Mouse (Mus musculus) urinary bladder, postnatal 14 days (tissue): ENCODE data around the gene Acadm.

Experiments
- DNase-seq: peaks from one replicate; pipeline ENCODE4 v3.0.0; 2021; ENCODE audit warnings: low spot score

Acadm gene

DNA sequence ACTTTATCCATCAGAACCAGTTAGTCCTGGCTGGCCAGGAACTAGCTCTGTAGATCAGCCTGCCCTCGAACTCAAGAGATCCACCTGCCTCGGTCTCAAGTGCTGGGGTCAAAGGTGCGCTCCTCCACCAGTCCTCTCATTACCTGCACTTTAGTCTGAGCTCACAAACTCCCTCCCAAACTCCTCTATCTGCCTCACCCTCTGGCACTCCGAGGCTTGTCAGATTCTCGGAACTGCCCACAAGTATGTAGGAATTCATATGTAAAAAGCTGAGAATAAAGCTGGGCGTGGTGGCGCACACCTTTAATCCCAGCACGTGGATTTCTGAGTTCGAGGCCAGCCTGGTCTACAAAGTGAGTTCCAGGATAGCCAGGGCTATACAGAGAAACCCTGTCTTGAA, 3.9 kb downstream of the Acadm start:
- no peak for DNase-seq

DNA sequence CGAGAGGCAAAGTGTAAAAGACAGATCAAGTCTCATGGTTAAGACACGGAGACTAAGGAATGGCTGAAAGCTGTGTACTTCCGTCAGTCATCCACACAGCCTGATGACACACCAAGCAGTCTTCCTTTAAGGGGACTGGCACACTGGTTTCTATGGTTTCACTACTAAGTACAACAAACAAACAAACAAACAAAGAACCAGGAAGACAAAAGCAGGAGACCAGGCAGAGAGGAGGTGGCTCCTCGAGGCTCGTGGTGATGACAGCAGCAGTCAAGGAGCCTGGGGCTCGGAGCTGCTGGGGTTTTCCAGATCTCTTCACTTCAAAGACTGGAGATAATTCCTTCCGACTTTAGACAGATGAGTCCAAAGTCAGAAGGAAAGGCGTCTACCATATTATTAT, 4.4 kb downstream of the Acadm start:
- DNase-seq, result no peak

DNA sequence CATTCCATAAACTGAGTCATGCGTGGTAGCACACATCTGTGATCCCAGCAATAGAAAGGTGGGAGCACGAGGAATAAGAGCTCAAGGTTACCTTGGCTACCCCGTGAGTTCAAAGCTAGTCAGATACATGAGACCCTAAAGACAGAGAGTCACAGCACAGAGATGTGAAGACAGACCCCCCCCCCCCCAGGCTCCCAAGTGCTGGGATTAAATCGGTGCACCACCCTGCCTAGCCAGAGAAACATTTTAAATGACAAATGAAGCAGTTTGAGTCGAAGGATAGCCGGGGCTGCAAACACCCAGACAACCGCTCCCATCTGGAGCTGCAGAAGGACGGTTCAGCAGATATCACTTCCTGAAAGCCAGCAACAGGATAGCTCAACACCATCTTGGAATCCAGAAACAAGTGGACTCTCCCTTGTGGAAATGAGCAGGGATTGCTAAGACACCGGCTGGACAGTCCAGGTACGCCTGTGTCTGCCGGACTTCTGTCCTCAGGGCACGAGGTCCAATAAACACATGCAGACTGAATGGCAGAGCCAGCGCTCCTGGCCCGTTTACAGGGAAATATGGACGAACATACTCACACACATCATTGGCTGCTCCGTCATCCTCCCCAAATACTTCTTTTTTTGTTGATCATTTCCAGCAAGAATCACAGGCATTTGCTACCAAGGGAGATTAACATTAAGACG, 7.2 kb downstream of the Acadm start:
- DNase-seq, result no peak

DNA sequence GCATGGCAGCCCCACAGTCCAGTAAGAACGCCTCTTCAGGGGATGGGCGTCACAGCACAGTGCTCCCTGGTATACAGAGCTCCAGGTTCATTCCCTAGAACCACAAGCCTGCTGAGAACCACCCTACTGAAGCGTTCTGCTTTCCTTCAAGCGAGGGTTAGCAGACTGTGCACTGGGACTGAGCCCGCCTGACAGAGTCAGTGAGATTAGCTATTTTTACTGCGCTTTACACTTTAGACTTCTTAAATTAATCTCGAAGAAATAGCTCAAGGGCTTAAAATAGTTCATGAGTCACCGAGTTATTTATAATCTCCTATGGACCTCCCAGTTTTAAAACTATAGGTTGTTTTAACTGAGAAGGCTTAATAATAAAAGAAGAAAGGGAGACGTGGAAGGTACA, 8.6 kb downstream of the Acadm start:
- DNase-seq, result no peak

DNA sequence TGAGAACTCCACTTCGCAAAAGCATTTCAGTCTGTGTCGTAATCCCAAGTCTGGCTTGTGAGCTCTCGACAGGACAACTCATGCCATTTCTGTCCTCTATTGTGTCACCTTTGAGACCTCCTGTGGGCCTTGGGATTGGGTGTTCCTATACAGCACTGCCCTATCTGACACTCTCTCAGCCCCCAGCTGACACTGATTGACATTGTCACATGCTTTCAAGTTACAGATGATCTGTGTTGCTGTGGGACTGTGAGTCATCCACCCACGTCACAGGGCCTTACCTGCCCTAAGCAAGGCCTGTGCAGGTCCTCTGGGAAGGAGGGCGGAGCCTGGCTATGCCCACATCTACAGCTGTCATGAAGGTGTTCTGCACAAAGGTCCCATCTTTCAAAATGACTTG, 12.0 kb downstream of the Acadm start:
- no peak for DNase-seq

DNA sequence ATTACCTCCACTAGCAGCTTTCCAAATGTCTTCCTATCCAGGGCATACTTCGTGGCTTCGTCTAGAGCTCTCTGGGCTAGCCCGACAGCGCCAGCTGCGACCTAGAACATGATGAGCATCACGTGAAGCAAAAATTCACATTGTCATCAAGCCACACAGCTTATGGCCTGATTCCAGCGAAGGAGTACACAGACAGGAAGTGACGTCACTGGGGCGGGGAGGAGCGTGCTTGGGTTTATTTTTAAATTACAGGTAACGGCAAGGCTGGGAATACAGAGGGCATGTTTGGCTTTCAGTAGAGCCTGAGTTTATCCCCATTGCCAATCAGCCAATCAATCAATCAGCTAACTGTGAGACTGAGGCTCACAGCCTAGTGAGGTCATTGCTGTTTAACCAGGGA, 14.9 kb downstream of the Acadm start:
- DNase-seq, result no peak

DNA sequence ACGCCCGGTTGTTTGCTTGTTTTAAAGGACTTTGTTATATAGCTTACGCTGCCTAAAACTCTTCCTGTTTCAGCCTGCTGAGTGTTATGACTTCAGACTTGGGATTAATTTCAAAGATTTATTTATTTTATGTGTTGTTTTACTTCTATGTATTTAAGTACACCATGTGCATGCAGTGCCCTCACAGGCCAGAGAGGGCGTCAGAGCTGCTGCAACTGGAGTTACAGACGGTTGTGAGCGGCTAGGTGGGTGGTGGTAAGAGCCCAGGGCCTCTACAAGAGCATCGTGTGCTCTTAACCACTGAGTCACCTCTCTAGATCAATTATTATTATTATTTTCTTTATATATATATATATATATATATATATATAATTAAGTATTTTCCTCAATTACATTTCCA, 18.1 kb downstream of the Acadm start:
- DNase-seq, result no peak

DNA sequence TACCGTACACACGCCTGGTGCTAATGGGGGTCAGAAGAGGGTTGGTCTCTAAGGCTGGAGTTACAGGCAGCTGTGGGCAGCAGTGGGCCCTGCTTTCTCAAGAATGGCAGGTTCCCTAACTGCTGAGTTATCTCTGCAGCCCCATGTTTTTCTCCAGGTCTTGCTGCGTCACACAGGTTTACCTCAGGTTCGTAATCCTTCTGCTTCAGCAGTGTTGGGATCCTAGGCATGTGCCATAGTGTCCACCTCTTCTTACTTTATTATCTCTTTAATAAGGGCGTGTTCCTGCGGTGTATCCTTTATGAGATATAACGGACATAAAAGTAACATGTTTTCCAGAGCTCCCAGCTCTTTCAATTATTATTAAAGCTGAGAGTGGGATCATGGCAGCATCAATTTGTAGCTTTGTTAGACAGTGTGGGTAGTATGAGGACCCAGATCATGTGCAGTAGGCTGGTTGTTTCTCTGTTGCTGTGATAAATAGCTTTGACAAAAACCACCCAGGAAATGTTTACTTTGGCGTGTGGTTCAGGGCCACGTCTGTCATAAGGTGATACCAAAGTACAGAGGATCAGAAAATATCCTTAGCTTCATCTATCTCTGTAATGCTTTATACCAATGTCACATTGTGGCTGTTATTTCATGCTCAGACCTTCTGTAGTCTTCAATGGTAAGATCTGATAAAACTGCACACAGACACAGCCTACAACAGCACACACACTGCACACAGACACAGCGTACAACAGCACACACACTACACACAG, 23.1 kb downstream of the Acadm start:
- DNase-seq, result no peak

DNA sequence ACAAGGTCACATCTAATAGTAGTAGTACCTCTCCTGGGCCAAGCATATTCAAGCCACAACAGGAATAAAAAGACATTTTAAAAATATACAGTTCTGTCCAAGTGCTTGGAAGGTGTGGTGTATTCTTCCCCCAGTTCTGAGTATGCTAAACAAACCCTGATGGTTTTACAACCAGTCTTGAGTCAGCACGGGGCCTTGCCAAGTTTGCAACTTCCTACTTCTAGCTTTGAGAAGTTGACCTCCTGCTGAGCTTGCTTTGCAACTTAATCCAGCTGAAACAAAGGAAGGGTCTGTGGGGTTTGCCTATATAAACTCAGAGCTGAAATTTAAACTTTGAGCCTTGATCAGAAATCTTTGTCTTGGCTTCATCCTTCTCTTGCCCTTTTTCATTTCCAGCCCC, 27.2 kb downstream of the Acadm start:
- DNase-seq, result peak; percentile 47

DNA sequence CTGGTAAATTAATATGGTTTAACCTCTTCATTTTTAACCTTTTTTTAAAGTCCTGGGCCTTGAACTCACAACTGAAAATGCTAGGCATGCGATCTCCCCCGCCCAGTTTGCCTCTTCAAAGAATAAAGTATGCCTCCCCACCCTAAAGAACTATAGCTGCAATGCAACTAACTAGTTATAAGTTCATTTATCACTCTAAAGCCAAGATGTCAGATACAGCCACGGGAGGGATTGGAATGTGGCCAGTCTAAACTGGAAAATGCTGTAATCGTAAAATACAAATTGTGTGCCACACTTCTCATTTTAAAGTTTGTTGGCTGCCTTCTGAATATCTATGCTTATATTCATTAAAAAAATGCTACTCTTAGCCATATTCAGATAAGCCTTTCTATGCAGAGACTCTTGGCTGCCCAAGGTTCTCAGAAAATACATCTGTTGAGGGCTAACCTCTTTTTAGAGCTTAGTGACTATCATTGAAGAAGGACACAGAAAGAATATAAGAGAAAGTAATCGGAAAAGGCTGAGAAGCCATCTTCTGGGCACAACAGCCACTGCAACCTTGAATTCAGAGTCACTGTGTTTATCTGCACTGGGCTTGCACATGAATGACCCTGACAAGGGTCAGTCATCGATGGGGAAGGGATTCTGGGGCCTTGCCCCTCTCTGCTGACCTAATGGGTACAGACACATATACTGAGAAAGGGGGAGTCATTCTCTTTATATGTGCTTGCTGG, 30.8 kb downstream of the Acadm start:
- no peak for DNase-seq

DNA sequence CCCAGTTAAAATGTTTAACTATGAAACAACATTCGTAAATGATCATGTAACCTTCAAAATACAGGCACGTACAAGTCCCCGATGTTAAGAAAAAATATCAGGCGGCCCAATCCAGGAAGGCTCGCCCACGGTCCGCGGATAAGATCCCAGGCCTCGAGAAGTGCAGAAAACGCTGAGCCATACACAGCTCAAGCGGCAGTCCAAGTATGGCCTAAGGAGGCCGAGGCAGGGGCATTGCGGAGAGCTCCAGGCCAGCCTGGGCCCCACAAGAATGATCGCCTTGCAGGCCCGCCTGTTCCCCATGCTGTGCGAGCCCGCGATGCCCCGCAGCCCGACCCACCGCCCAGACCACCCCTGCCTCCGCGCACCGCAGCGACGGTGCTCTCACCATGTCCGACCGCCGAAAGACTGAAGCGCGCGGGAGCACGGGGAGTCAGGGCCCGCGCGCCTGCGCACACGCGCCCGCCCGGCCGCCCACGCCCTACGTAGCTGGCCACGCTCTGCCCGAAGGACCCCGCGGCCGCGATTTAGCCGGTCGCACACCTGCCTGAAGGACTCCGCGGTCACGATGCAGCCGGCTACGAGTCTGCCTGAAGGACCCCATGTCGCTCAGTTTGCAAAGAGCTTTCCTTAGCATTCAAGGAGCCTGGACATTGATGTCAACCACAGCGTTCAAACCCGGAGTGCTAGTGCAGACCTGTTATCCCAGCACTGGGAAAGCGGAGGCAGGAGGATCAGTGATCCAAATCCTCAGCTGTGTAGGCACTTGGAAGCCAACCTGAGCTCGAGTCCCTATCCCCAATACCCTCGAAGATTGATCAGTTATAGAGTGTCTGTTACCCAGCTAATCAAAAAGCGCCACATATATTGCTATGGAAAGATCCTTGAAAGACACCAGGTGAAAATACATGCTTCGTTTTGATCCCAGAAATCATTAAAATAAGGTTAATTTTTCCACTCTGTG, 31.6 kb downstream of the Acadm start, which contains the start of gene Rabggtb:
Gene Rabggtb (minus strand): TSS at position 464 of the 964 bp plus-strand sequence.
- peak; percentile 95 for DNase-seq

DNA sequence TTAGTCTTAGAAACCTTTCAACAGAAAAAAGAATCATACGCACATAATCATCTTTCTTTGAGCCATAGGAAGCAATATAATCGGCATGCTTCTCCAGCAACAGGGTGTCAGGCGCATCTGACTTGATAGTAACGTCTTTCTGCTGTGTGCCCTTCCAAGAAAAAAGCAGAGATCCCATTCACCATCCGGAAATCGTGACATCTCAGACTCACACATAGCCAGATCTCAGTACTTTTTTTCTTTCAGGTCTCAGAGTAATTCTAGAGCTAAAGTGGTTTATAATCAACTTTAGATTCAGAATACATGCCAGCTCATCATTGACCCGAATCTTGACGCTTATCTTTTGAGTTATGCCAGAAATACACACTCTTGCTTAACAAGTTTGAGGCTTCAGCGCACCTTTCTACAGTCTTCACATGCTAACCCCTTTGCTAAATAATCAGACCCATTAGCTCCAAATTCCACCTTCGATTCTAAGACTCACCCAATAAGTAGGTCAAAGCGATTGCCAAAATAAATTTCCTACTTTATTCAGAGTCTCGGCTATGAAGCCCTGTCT, 32.5 kb downstream of the Acadm start:
- DNase-seq, result no peak

DNA sequence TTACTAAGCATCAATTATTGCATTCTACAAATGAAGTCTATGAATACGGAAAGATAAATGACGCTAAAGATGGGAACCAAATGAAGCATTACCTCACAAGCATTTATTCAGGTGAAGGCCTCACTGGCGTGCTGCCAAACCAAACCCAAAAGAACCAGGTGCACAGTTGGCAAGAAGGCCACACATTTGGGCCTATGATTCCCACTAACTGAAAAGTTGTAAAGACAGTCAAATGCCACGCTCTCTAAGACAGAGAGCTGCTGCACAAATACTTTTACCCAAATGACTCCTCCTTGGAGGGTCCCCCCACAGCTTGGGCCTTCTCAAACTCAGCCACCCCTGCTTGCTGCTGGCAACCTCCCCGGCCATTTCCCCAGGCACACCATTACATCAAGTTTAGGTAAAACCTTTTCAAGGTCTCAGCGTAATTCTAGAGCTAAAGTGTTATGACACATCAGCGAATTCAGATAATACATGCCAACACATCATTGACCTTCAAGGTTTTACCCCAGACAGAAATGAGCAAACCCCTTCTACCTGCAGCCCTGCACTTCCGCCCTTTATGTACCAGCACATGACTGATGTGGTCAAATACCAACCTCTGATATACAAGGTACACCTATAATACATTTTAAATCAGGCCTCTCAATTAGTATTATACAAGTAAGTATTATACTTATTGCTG, 33.1 kb downstream of the Acadm start:
- DNase-seq, result peak; percentile 41

DNA sequence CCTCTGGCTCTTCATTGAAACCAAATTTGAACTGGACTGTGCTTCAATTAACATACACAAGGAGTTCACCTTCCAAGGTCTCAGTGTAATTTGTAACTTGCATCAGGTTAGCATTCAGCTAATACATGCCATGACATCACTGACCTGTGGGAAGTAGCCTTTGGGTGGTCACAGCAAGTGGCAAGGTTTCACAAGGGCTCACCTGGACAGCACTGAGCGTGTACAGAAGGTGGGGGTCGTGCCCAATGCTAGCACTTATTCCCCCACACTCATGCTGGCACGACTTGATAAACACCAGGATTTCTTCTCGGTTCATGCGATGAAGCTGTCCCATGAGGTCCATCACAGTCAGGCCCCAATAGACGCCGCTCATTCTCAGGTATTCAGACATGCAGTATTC, 33.9 kb downstream of the Acadm start:
- no peak for DNase-seq

DNA sequence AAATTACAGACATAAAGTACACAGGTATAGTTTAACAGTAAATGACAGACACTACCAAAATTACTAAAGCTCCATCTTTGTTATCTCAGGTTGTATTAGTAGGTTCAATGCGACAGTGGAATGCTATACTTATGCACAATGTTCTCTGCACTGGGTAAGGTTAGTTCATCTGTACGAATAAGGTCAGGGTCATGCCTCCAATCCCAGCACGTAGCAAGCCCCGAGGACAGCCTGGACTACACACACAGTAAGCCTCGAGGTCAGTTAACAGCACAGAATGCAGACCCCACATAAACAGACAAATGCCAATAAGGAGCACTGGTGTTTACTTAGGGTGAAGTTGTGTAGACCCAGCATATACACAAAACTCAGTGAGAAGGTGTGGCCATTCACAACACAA, 35.5 kb downstream of the Acadm start:
- DNase-seq, result no peak

DNA sequence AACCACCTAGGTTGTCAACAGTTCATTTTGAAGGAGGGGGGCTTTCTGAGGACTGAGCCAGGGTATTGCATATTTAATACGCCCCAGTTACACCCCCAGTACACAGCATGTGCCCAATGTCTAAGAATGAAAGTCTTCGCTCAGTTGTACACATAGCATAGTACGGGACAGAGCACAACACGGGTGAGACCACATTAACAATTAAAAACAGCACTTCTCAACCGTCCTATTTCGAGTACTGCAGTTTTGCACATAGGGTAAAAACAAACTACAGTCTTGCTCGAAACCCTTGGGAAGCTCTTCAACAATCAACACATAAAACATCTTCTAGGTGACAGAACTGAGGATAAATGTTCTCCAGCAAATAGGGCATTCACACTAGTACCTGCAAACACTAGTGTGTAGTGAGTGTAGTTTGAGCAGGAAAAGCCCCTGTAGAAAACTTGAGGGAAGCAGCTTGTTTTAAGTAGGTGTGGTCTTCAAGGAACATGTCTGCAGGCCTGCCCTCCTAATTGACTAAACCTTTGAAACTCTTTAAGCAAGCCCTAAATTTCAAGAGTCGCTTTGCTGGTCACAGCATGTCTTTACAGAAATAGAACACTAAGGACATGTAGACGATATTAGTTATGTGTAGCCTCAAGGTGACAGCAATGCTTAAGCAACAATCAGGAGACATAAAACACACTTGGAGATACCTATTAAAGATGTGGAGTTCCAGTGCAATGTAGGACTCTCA, 38.1 kb downstream of the Acadm start, which contains the start of gene Msh4:
Gene Msh4 (minus strand): TSS at position 3 of the 736 bp plus-strand sequence.
- DNase-seq, result no peak

DNA sequence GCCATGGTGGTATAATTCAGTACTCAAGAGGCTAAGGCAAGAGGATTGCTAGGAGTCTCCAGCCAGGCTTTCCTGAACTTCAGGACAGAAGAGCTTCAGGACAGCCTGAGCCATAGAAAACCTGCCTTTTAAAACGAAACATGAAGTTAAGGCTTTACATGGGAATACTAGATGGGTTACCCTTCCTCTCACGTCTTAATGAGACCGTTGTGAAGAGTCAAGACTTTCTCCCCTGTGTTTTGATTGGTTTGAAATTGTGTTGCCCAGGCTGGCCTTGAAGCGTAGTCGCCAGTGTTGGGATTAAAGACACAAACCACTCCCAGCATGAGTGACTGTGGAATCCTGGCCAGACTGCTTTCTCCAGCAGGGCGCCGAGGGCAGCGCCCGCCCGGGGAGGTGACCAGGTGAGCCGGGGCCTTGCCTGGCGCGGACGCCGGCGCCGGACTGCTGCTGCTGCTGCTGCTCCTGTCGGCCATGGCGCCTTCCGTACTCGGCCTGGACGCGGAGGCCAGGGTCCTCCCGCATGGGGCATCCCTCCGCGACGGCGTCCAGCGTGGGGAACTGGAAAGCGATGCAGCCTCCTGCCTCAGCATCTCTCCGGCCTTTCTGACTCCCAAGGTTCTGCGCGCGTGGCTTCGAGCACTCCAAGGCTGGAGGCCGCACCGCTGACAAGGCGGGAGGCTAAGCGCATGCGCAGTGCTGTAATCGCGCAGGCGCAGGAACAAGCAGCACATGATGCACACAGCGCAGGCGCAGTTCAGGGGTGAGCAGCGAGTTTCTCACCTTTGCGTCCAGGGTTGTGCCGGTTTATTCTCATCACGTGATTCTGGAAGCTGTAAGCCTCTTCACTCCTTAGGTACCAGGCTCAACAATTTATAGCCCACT, 38.9 kb downstream of the Acadm start:
- no peak for DNase-seq

DNA sequence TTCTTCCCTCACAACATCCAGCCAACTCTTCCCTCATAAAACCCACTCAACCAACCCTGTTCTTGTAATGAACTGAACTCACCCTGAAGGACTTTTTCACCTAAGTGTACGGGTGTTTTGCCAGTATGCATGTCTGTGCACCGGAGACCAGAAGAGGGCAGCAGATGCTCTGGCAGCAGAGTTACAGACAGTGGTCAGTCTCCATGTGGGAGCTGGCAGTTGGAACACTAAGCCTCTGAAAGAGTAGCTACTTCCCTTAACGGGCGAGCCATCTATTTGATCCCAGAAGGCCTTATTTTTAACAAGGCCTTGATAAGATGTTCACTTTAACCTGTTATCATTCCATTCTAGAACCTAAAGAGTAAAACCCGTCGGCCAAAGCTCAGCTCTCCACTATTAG, 39.8 kb downstream of the Acadm start:
- DNase-seq, result peak; percentile 44

DNA sequence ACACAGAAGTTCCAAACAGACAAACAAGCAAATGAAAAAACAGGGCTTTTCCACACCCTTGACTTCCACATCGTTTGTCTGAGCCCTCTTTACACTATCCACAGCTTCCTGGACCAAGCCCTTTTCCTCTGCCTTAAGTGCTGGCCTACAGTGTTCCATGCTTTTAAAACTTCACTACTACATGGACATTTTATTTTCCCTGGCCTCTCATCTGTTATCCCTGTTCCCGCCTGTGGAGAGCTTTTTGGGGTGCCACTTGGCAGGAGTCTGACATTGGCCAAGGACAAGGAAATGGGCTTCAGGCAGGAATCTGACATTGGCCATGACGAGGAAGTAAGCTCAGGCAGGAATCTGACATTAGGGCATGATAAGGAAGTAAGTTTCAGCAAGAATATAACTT, 41.8 kb downstream of the Acadm start:
- DNase-seq, result no peak
